Comparison of ENCODE assay signal across 26 mouse cellular contexts in the genomic region with DNA sequence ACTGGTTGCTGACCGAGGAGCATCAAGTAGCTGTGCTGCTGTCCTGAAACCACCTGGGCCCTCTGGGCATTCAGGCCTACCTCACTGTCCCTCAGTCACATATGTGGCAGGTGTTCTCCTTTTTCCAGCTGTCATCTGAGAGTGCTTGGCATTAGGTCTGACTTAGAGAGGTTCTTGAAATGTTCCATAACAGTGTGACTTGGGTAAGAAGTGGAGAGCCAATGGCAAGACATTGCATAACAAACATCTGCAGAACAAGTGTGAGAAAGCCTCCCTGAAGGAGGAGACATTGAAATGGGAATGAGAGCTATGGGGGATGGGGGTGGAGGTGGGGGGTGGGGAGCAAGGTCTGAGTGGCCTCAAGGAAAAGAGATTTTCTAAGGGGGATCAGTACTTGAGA. TPM values are rescaled to one million over a fixed set of nuclear protein-coding genes. Genes with fewer than 3 reads are reported as not detected.
A peak's percentile ranks its signal among the peaks of the same experiment; 100 is the strongest.
DNase-seq lines count a peak whose midpoint lies in the region; ATAC-seq and TF ChIP-seq lines count a peak whose summit lies in the region.
"Had no signal": no experiment of that assay in that cellular context is flagged by ENCODE, and none has a peak within 500 bp of the region (broad histone marks: within the 10 kb centered on the region; RNA-seq: fewer than 3 reads in every experiment).

No protein-coding gene starts in this region.

- no peak for TF ChIP-seq CTCF in gastrocnemius, adult 2 months (IDR thresholded peaks at IDR 0.05)
- TF ChIP-seq CTCF in lung, postnatal 0 days (IDR thresholded peaks at IDR 0.05): no peak

- H3K9ac ChIP-seq in lung, postnatal 0 days (replicated peaks; ENCODE audit: low read depth): no peak overlapping the region
- H3K9ac ChIP-seq: embryonic facial prominence, embryonic 15.5 days; forebrain, postnatal 0 days; hindbrain, embryonic 15.5 days had no signal

- no peak overlapping the region for H3K4me3 ChIP-seq in gastrocnemius, adult 2 months
- no peak overlapping the region for H3K4me3 ChIP-seq in lung, postnatal 0 days (ENCODE audit: low read depth, low read length)
- H3K4me3 ChIP-seq: embryonic facial prominence, embryonic 15.5 days; hindbrain, embryonic 10.5 days; hindbrain, embryonic 15.5 days had no signal

- H3K27me3 ChIP-seq in lung, postnatal 0 days (replicated peaks; ENCODE audit: insufficient read depth, low read length): no peaks in the 10 kb centered on the region; the same call in 1 of the 2 replicates
- H3K27me3 ChIP-seq: CH12.LX; embryonic facial prominence, embryonic 15.5 days; hindbrain, embryonic 15.5 days; Patski had no signal

- no peaks in the 10 kb centered on the region for H3K9me3 ChIP-seq in lung, postnatal 0 days (ENCODE audit: low read length)
- H3K9me3 ChIP-seq: embryonic facial prominence, embryonic 15.5 days; G1E; hindbrain, embryonic 10.5 days; hindbrain, embryonic 15.5 days had no signal

- peaks cover 7% of the 10 kb centered on the region; the same call in 1 of the 2 replicates for H3K4me1 ChIP-seq in lung, postnatal 0 days (ENCODE audit: insufficient read depth, low read depth, low read length)

- intact Hi-C loops in gastrocnemius, adult 2 months (cut with DNase I): loop anchor here (10.0 kb wide), 1 partner anchor 262 kb away; no protein-coding TSS in a partner anchor

- peak; percentile 16; the same call in 1 of the 2 replicates for ATAC-seq in lung, postnatal 0 days
- ATAC-seq in megakaryocyte, adult 5-6 weeks (ENCODE audit: poor library complexity, severe bottlenecking): no peak
- ATAC-seq: forebrain, embryonic 14.5 days; forebrain, postnatal 0 days; intestine, postnatal 0 days; Patski had no signal

- TF ChIP-seq EP300 in lung, postnatal 0 days (IDR thresholded peaks at IDR 0.05): no peak

- H3K36me3 ChIP-seq in lung, postnatal 0 days (ENCODE audit: insufficient read depth, low read length): peaks cover 21% of the 10 kb centered on the region

- H3K4me2 ChIP-seq in lung, postnatal 0 days (replicated peaks; ENCODE audit: low read depth, low read length): no peak overlapping the region
- H3K4me2 ChIP-seq: embryonic facial prominence, embryonic 15.5 days; heart, embryonic 11.5 days; hindbrain, embryonic 15.5 days had no signal

- DNase-seq in gastrocnemius, adult 2 months: no peak
- no peak for DNase-seq in gastrocnemius, postnatal 4 days (ENCODE audit: low spot score in 2 of 2)
- peak; percentile 78 for DNase-seq in lung, postnatal 0 days (ENCODE audit: low spot score)
- DNase-seq in lung, postnatal 4 days: no peak
- peak; percentile 27 for DNase-seq in R1 (ENCODE audit: low read depth, low spot score)
- DNase-seq: adrenal gland, adult 8-10 months; adrenal gland, postnatal 25 days; B cell, adult 2 months; cerebellum, adult 11-12 months; cerebellum, adult 8-10 months; cerebellum, postnatal 10 days; cerebellum, postnatal 36 days; embryo, embryonic 11 days; forebrain, postnatal 0 days; gastrocnemius, postnatal 25 days; heart, postnatal 36 days had no signal

- 88% methylated on average over 1 of the region's 1 CpGs for WGBS in lung, postnatal 0 days

- peak overlapping the region; percentile 40 for H3K27ac ChIP-seq in gastrocnemius, adult 2 months
- no peak overlapping the region for H3K27ac ChIP-seq in lung, postnatal 0 days (ENCODE audit: low read length)
- H3K27ac ChIP-seq: embryonic facial prominence, embryonic 15.5 days; hindbrain, embryonic 10.5 days; hindbrain, embryonic 15.5 days had no signal

RNA-seq across cellular contexts. Expression of gene Rpp14, which starts 2.8 kb away (rescaled TPM):
- total RNA-seq in gastrocnemius, adult 2 months (2021): 10 to 100 TPM; 24.2 to 31.5 TPM
- 10 to 100 TPM; 18.0 to 21.9 TPM for total RNA-seq in gastrocnemius, postnatal 4 days (2021)
- polyA plus RNA-seq in lung, postnatal 0 days (2015; fragmentation: Nextera tagmentation; extraction: Ambion mirVana): 34.0 and 37.6 TPM in 2 replicates
- 14.7 and 14.9 TPM in 2 replicates for total RNA-seq in megakaryocyte, adult 5-6 weeks (2015)
- total RNA-seq in megakaryocyte, adult 5-6 weeks (2017): 12.4 and 13.8 TPM in 2 replicates

RNA-seq across cellular contexts. Expression of gene Pxk, which starts 15.1 kb away (rescaled TPM):
- total RNA-seq in gastrocnemius, adult 2 months (2021): 10 to 100 TPM; 12.4 to 12.7 TPM
- 10 to 100 TPM; 17.3 to 17.4 TPM for total RNA-seq in gastrocnemius, postnatal 4 days (2021)
- 47.5 and 48.4 TPM in 2 replicates for polyA plus RNA-seq in lung, postnatal 0 days (2015; fragmentation: Nextera tagmentation; extraction: Ambion mirVana)
- 41.9 and 47.3 TPM in 2 replicates for total RNA-seq in megakaryocyte, adult 5-6 weeks (2015)
- 28.0 and 37.9 TPM in 2 replicates for total RNA-seq in megakaryocyte, adult 5-6 weeks (2017)

Comparison
In these comparisons a context has a peak if more than half of its experiments do, and no peak if none do; other contexts are left out.
1. DNase-seq: peak in lung, postnatal 0 days (single experiment) and R1 (single experiment); none in gastrocnemius, adult 2 months (single experiment), gastrocnemius, postnatal 4 days (0 of 2) and lung, postnatal 4 days (0 of 2).